Mouse (Mus musculus): ENCODE measurements around the gene Fam155a.
A peak's percentile ranks its signal among the peaks of the same experiment; 100 is the strongest.

DNA sequence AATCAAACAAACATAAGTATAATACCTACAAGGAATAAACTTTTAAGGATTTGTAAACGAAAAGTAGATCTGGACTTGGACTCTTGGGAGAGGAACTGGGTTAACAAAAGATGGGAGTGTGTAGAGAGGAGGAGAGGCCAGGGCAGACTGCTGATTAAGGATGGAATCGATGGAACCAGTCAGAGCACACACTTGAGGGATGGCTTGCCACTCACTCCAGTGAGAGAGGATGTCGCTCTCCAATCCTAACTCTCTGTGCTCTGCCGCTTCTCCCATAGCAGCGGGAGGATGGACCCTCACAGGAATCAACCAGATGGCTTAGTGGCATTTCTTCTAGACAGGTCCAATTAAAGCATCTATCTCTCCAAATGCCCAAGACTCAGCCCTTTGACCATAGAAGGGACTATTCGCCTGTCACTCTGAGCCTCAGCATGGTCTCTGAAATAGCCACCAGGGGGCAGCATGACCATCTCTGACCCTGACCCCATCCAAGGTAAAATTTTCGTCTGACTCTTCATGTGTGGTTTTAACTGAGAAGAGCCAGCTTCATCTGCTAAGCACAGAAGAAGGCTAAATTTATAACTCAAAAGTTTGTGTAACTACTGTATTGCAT, 422.3 kb downstream of the Fam155a start:
- TF ChIP-seq CTCF (IDR thresholded peaks at IDR 0.05; ENCODE audit: extremely low read depth, insufficient read length, insufficient replicate concordance, low read depth, low read length) (peak; percentile 35; the same call in 1 of the 2 replicates), POLR2A (IDR thresholded peaks at IDR 0.05; ENCODE audit: low read depth, low read length) (no peak)
